19 mouse cellular contexts compared by ENCODE assay signal in the genomic region with DNA sequence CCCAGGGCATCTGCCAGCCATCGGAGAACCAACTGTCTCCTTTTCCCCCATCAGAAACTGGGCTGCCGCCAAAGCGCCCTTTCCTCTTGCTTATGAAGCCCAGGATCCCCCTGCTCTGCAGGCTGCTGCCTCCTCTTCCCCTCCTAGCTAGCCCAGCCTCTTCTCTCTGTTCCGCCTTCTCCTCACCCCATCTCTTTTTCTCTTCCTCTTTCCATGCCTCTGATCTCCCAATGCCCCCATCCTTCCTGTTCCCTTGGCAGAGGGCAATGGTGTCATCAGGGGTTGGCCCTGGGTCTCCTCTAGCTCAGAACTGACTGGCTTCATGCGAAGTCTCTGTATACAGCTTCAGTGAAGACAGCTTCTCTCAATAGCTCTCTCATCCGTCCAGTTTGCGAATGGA.
DNase-seq lines count a peak whose midpoint lies in the region; ATAC-seq lines count a peak whose summit lies in the region.
"Had no signal": no experiment of that assay in that cellular context is flagged by ENCODE, and none has a peak within 500 bp of the region (broad histone marks: within the 10 kb centered on the region; RNA-seq: fewer than 3 reads in every experiment).

No protein-coding gene starts in this region.

- no peaks in the 10 kb centered on the region for H3K9me3 ChIP-seq in limb, embryonic 13.5 days
- H3K9me3 ChIP-seq in limb, embryonic 10.5 days (replicated peaks): no peaks in the 10 kb centered on the region
- H3K9me3 ChIP-seq in hindbrain, embryonic 11.5 days (ENCODE audit: control insufficient read depth, low read length): no peaks in the 10 kb centered on the region
- H3K9me3 ChIP-seq: forebrain, embryonic 13.5 days; kidney, embryonic 15.5 days; megakaryocyte, embryonic 14.5 days; neural tube, embryonic 13.5 days had no signal

- no peak overlapping the region for H3K9ac ChIP-seq in limb, embryonic 13.5 days
- H3K9ac ChIP-seq in hindbrain, embryonic 11.5 days (ENCODE audit: low read depth, low read length): no peak overlapping the region
- H3K9ac ChIP-seq: forebrain, embryonic 13.5 days; kidney, embryonic 15.5 days; liver, embryonic 14.5 days; neural tube, embryonic 13.5 days had no signal

- H3K4me3 ChIP-seq in limb, embryonic 13.5 days: no peak overlapping the region
- no peak overlapping the region for H3K4me3 ChIP-seq in limb, embryonic 10.5 days
- no peak overlapping the region for H3K4me3 ChIP-seq in hindbrain, embryonic 11.5 days (ENCODE audit: low read depth, low read length)
- H3K4me3 ChIP-seq: forebrain, embryonic 13.5 days; kidney, embryonic 15.5 days; megakaryocyte, embryonic 14.5 days; neural tube, embryonic 13.5 days had no signal

- no peak overlapping the region for H3K27ac ChIP-seq in limb, embryonic 13.5 days
- no peak overlapping the region for H3K27ac ChIP-seq in limb, embryonic 10.5 days
- no peak overlapping the region for H3K27ac ChIP-seq in hindbrain, embryonic 11.5 days (ENCODE audit: low read depth, low read length)
- H3K27ac ChIP-seq: forebrain, embryonic 13.5 days; liver, embryonic 14.5 days; neural tube, embryonic 13.5 days had no signal

- ATAC-seq in limb, embryonic 13.5 days (ENCODE audit: low FRiP score, low read depth): no peak
- peak; percentile 43 to 72; a peak in 3 of 4 replicates for ATAC-seq in hematopoietic stem cell, adult 5-6 weeks (replicated peaks in 1 of 2; ENCODE audit: insufficient read depth in 1 of 2, low FRiP score in 2 of 2, low TSS enrichment in 1 of 2, low read depth in 1 of 2, poor library complexity in 2 of 2, severe bottlenecking in 2 of 2)
- no peak for ATAC-seq in hindbrain, embryonic 11.5 days (ENCODE audit: low FRiP score)
- ATAC-seq: forebrain, embryonic 13.5 days; hindbrain, embryonic 16.5 days; midbrain, embryonic 16.5 days; Patski had no signal

- peak; percentile 10 for DNase-seq in adrenal gland, adult 2 months
- no peak for DNase-seq in adrenal gland, postnatal 14 days
- no peak for DNase-seq in limb, embryonic 10.5 days (ENCODE audit: low spot score)
- peak; percentile 13 for DNase-seq in 416B (ENCODE audit: low read depth)
- no peak for DNase-seq in neural tube, embryonic 10.5 days (ENCODE audit: extremely low spot score, low spot score)
- no peak for DNase-seq in hindbrain, embryonic 11.5 days (ENCODE audit: low spot score)
- DNase-seq: cerebellum, adult 2 months; embryo, embryonic 11 days; right cerebral cortex, postnatal 4 days had no signal

- H3K4me1 ChIP-seq in limb, embryonic 13.5 days: peaks cover 76% of the 10 kb centered on the region
- peaks cover 55% of the 10 kb centered on the region for H3K4me1 ChIP-seq in limb, embryonic 10.5 days
- no peaks in the 10 kb centered on the region for H3K4me1 ChIP-seq in hindbrain, embryonic 11.5 days (replicated peaks; ENCODE audit: control insufficient read depth, insufficient read depth, low read length)
- H3K4me1 ChIP-seq: forebrain, embryonic 13.5 days had no signal

- WGBS in limb, embryonic 13.5 days: 86% methylated on average over 7 of the region's 7 CpGs
- 94% methylated on average over 7 of the region's 7 CpGs for WGBS in limb, embryonic 10.5 days
- WGBS in hindbrain, embryonic 11.5 days: 92% methylated on average over 7 of the region's 7 CpGs

- peaks cover 58% of the 10 kb centered on the region for H3K27me3 ChIP-seq in limb, embryonic 13.5 days
- peaks cover 28% of the 10 kb centered on the region; the same call in 1 of the 2 replicates for H3K27me3 ChIP-seq in limb, embryonic 10.5 days (ENCODE audit: low read depth, poor library complexity, severe bottlenecking)
- H3K27me3 ChIP-seq in hindbrain, embryonic 11.5 days (ENCODE audit: control insufficient read depth, insufficient read depth, low read length): no peaks in the 10 kb centered on the region
- H3K27me3 ChIP-seq: forebrain, embryonic 13.5 days; megakaryocyte, embryonic 14.5 days; Patski had no signal

- H3K36me3 ChIP-seq in limb, embryonic 13.5 days: no peaks in the 10 kb centered on the region
- H3K36me3 ChIP-seq in limb, embryonic 10.5 days: no peaks in the 10 kb centered on the region
- no peaks in the 10 kb centered on the region for H3K36me3 ChIP-seq in hindbrain, embryonic 11.5 days (ENCODE audit: control insufficient read depth, insufficient read depth, low read length)
- H3K36me3 ChIP-seq: kidney, embryonic 15.5 days; neural tube, embryonic 13.5 days had no signal

- H3K4me2 ChIP-seq in limb, embryonic 13.5 days (replicated peaks): peak overlapping the region; percentile 49; the same call in 1 of the 2 replicates
- no peak overlapping the region for H3K4me2 ChIP-seq in hindbrain, embryonic 11.5 days (replicated peaks; ENCODE audit: low read depth, low read length)
- H3K4me2 ChIP-seq: forebrain, embryonic 13.5 days; kidney, embryonic 15.5 days; neural tube, embryonic 13.5 days had no signal

Comparison
In these comparisons a context has a peak if more than half of its experiments do, and no peak if none do; other contexts are left out.
1. DNase-seq: peak in adrenal gland, adult 2 months (single experiment) and 416B (single experiment); none in adrenal gland, postnatal 14 days (single experiment), limb, embryonic 10.5 days (single experiment), neural tube, embryonic 10.5 days (single experiment) and hindbrain, embryonic 11.5 days (single experiment).
2. ATAC-seq: peak in hematopoietic stem cell, adult 5-6 weeks (2 of 2); none in limb, embryonic 13.5 days (single experiment) and hindbrain, embryonic 11.5 days (single experiment).